Mouse (Mus musculus): Measurements from ENCODE around the gene 2900026A02Rik. TPM values are rescaled to one million over a fixed set of nuclear protein-coding genes. Genes with fewer than 3 reads are reported as not detected.

The 2900026A02Rik gene
- total RNA-seq, 1 experiment = 12.3 TPM

GRCm38 (mm10) chr5:113090077-113090690 lies 130.9 kb downstream of the 2900026A02Rik start:
- no peak for DNase-seq (ENCODE audit: low read depth, low spot score)
- Histone ChIP-seq H3K36me3 (ENCODE audit: control insufficient read depth, insufficient read depth, low read length, poor library complexity, severe bottlenecking) (no peaks in the 10 kb centered on the region; the same call in 1 of the 2 replicates), H3K4me3 (ENCODE audit: insufficient read depth in 1 of 2, low read depth in 1 of 2, low read length in 2 of 2, poor library complexity in 1 of 2, severe bottlenecking in 1 of 2) (no peak overlapping the region), H3K9me3 (ENCODE audit: control insufficient read depth, insufficient read depth, low read depth, low read length) (no peaks in the 10 kb centered on the region), H3K4me1 (ENCODE audit: control insufficient read depth in 2 of 2, insufficient read depth in 2 of 2, low read length in 2 of 2, poor library complexity in 1 of 2) (peaks cover 0 to 10% of the 10 kb centered on the region in 2 experiments; a peak in 1 of 4 replicates), H3K27ac (ENCODE audit: insufficient read depth, low read depth, low read length, poor library complexity, severe bottlenecking) (no peak overlapping the region), H3K9ac (ENCODE audit: insufficient read depth, low read depth, low read length, poor library complexity, severe bottlenecking) (no peak overlapping the region)
- TF ChIP-seq CHD2 (IDR thresholded peaks at IDR 0.05; ENCODE audit: low read depth, low read length) (no peak), ZC3H11A (IDR thresholded peaks at IDR 0.05; ENCODE audit: borderline replicate concordance, low read depth, low read length) (no peak), MAFK (IDR thresholded peaks at IDR 0.05; ENCODE audit: insufficient read depth, low read depth, low read length) (no peak), HCFC1 (IDR thresholded peaks at IDR 0.05; ENCODE audit: borderline replicate concordance, insufficient read depth, low read length) (no peak), ZNF384 (IDR thresholded peaks at IDR 0.05; ENCODE audit: low read depth, low read length) (no peak)
- in situ Hi-C loops (cut with MboI; ENCODE audit: low sequenced_read_pairs in 2 of 2, unreplicated experiment in 2 of 2) = no loop called here

- in situ Hi-C loops (cut with MboI; ENCODE audit: low sequenced_read_pairs in 2 of 2, unreplicated experiment in 2 of 2) = no loop called here
- DNase-seq (ENCODE audit: low read depth, low spot score) = no peak
- no peak for TF ChIP-seq MAFK (IDR thresholded peaks at IDR 0.05; ENCODE audit: insufficient read depth, low read depth, low read length)
- TF ChIP-seq HCFC1 (IDR thresholded peaks at IDR 0.05; ENCODE audit: borderline replicate concordance, insufficient read depth, low read length) = no peak
- no peak for TF ChIP-seq CHD2 (IDR thresholded peaks at IDR 0.05; ENCODE audit: low read depth, low read length)
- H3K36me3 ChIP-seq (ENCODE audit: control insufficient read depth, insufficient read depth, low read length, poor library complexity, severe bottlenecking) = no peaks in the 10 kb centered on the region; the same call in 1 of the 2 replicates
- peaks cover 1 to 12% of the 10 kb centered on the region in 2 experiments; a peak in 1 of 4 replicates for H3K4me1 ChIP-seq (ENCODE audit: control insufficient read depth in 2 of 2, insufficient read depth in 2 of 2, low read length in 2 of 2, poor library complexity in 1 of 2)
- no peak overlapping the region for H3K4me3 ChIP-seq (ENCODE audit: insufficient read depth in 1 of 2, low read depth in 1 of 2, low read length in 2 of 2, poor library complexity in 1 of 2, severe bottlenecking in 1 of 2)
- H3K27ac ChIP-seq (ENCODE audit: insufficient read depth, low read depth, low read length, poor library complexity, severe bottlenecking) = no peak overlapping the region
- H3K9me3 ChIP-seq (ENCODE audit: control insufficient read depth, insufficient read depth, low read depth, low read length) = no peaks in the 10 kb centered on the region
- H3K9ac ChIP-seq (ENCODE audit: insufficient read depth, low read depth, low read length, poor library complexity, severe bottlenecking) = no peak overlapping the region
Measured at GRCm38 (mm10) chr5:113087465-113087864, 133.6 kb downstream of the 2900026A02Rik start.

GRCm38 (mm10) chr5:113086990-113087389 lies 134.0 kb downstream of the 2900026A02Rik start:
- H3K9me3 ChIP-seq (ENCODE audit: control insufficient read depth, insufficient read depth, low read depth, low read length) = no peaks in the 10 kb centered on the region

GRCm38 (mm10) chr5:113086439-113086838 lies 134.6 kb downstream of the 2900026A02Rik start:
- TF ChIP-seq ZNF384 (IDR thresholded peaks at IDR 0.05; ENCODE audit: low read depth, low read length) (no peak), CHD2 (IDR thresholded peaks at IDR 0.05; ENCODE audit: low read depth, low read length) (no peak), MAFK (IDR thresholded peaks at IDR 0.05; ENCODE audit: insufficient read depth, low read depth, low read length) (no peak), ZC3H11A (IDR thresholded peaks at IDR 0.05; ENCODE audit: borderline replicate concordance, low read depth, low read length) (no peak), HCFC1 (IDR thresholded peaks at IDR 0.05; ENCODE audit: borderline replicate concordance, insufficient read depth, low read length) (no peak)
- Histone ChIP-seq H3K36me3 (ENCODE audit: control insufficient read depth, insufficient read depth, low read length, poor library complexity, severe bottlenecking) (no peaks in the 10 kb centered on the region; the same call in 1 of the 2 replicates), H3K4me1 (ENCODE audit: control insufficient read depth in 2 of 2, insufficient read depth in 2 of 2, low read length in 2 of 2, poor library complexity in 1 of 2) (peaks cover 1 to 10% of the 10 kb centered on the region in 2 experiments; a peak in 1 of 4 replicates), H3K27ac (ENCODE audit: insufficient read depth, low read depth, low read length, poor library complexity, severe bottlenecking) (no peak overlapping the region), H3K4me3 (ENCODE audit: insufficient read depth in 1 of 2, low read depth in 1 of 2, low read length in 2 of 2, poor library complexity in 1 of 2, severe bottlenecking in 1 of 2) (no peak overlapping the region), H3K9me3 (ENCODE audit: control insufficient read depth, insufficient read depth, low read depth, low read length) (no peaks in the 10 kb centered on the region), H3K9ac (ENCODE audit: insufficient read depth, low read depth, low read length, poor library complexity, severe bottlenecking) (no peak overlapping the region)
- in situ Hi-C loops (cut with MboI; ENCODE audit: low sequenced_read_pairs in 2 of 2, unreplicated experiment in 2 of 2) = no loop called here
- DNase-seq (ENCODE audit: low read depth, low spot score) = no peak

More at GRCm38 (mm10) chr5:113086990-113087389, 134.0 kb downstream of the 2900026A02Rik start:
- in situ Hi-C loops (cut with MboI; ENCODE audit: low sequenced_read_pairs in 2 of 2, unreplicated experiment in 2 of 2) = no loop called here
- no peak for DNase-seq (ENCODE audit: low read depth, low spot score)
- H3K4me3 ChIP-seq (ENCODE audit: insufficient read depth in 1 of 2, low read depth in 1 of 2, low read length in 2 of 2, poor library complexity in 1 of 2, severe bottlenecking in 1 of 2) = no peak overlapping the region
- TF ChIP-seq ZC3H11A (IDR thresholded peaks at IDR 0.05; ENCODE audit: borderline replicate concordance, low read depth, low read length) = no peak
- TF ChIP-seq CHD2 (IDR thresholded peaks at IDR 0.05; ENCODE audit: low read depth, low read length) = no peak
- no peak for TF ChIP-seq MAFK (IDR thresholded peaks at IDR 0.05; ENCODE audit: insufficient read depth, low read depth, low read length)
- no peak overlapping the region for H3K27ac ChIP-seq (ENCODE audit: insufficient read depth, low read depth, low read length, poor library complexity, severe bottlenecking)
- no peak overlapping the region for H3K9ac ChIP-seq (ENCODE audit: insufficient read depth, low read depth, low read length, poor library complexity, severe bottlenecking)
- H3K36me3 ChIP-seq (ENCODE audit: control insufficient read depth, insufficient read depth, low read length, poor library complexity, severe bottlenecking) = no peaks in the 10 kb centered on the region; the same call in 1 of the 2 replicates
- peaks cover 1 to 10% of the 10 kb centered on the region in 2 experiments; a peak in 1 of 4 replicates for H3K4me1 ChIP-seq (ENCODE audit: control insufficient read depth in 2 of 2, insufficient read depth in 2 of 2, low read length in 2 of 2, poor library complexity in 1 of 2)

Data from ES-E14 (cell line).